Mouse (Mus musculus) stomach, embryonic 14.5 days (tissue): ENCODE data around the gene Shroom2. TPM values are rescaled to one million over a fixed set of nuclear protein-coding genes. Genes with fewer than 3 reads are reported as not detected.

ENCODE experiments used
- ATAC-seq: fragments of 200-750 bp; cut with Nextera tagmentation; 2 replicates; pipeline ENCODE4 v1.8.0; 2017; ENCODE audit warnings: low read depth, moderate TSS enrichment; ENCODE audit not compliant: insufficient number of reproducible peaks, insufficient read depth, low FRiP score
- H3K27ac ChIP-seq: fragments of 300-500 bp; sonication (generic); 2 replicates; pipeline ENCODE4 v1.5.1; 2014; ENCODE audit warnings: mild to moderate bottlenecking, low read length, moderate library complexity, mixed read lengths
- H3K27me3 ChIP-seq: fragments of 300-500 bp; sonication (generic); 2 replicates; pipeline ENCODE4 v1.6.1; 2014; ENCODE audit warnings: low read length, control low read depth, mixed read lengths; ENCODE audit not compliant: control insufficient read depth, insufficient read depth
- H3K36me3 ChIP-seq: fragments of 300-500 bp; sonication (generic); 2 replicates; pipeline ENCODE4 v1.6.1; 2014; ENCODE audit warnings: mild to moderate bottlenecking, control low read depth, low read length, moderate library complexity, mixed read lengths; ENCODE audit not compliant: control insufficient read depth, insufficient read depth
- H3K4me1 ChIP-seq: fragments of 300-500 bp; sonication (generic); 2 replicates; pipeline ENCODE4 v1.6.1; 2014; ENCODE audit warnings: low read length, control low read depth, mixed read lengths; ENCODE audit not compliant: control insufficient read depth, insufficient read depth
- H3K4me2 ChIP-seq: fragments of 300-500 bp; sonication (generic); replicated peaks from 2 replicates; pipeline ENCODE4 v1.6.1; 2014; ENCODE audit warnings: low read depth, low read length, control low read depth
- H3K4me3 ChIP-seq: fragments of 300-500 bp; sonication (generic); 2 replicates; pipeline ENCODE4 v1.5.1; 2014; ENCODE audit warnings: low read depth, low read length, control low read depth
- H3K9ac ChIP-seq: fragments of 300-500 bp; sonication (generic); replicated peaks from 2 replicates; pipeline ENCODE4 v1.6.1; 2014; ENCODE audit warnings: low read depth, mild to moderate bottlenecking, control low read depth, low read length, moderate library complexity, mixed read lengths
- H3K9me3 ChIP-seq: fragments of 300-500 bp; sonication (generic); 2 replicates; pipeline ENCODE4 v1.6.1; 2016; ENCODE audit warnings: low read depth, low read length, control low read depth; ENCODE audit not compliant: control insufficient read depth
- WGBS: fragments of 180-500 bp; shearing (Covaris S2); extraction: QIAGEN DNeasy Blood & Tissue Kit; methylation state at CpG from one replicate; pipeline ENCODE4 v1.1.7; 2014; 5-methylcytosine and 5-hydroxymethylcytosine counted together
- polyA plus RNA-seq: library from polyadenylated mRNA; unstranded; fragments of >200 nt; fragmentation: Nextera tagmentation; extraction: Ambion mirVana; gene quantifications from 2 replicates; pipeline ENCODE4 v1.2.1, GENCODE M21; 2014

Shroom2 gene
- polyA plus RNA-seq, 1 experiment from 2014 or later, result 9.6 TPM

- H3K27ac ChIP-seq, result no peak overlapping the region
- WGBS, result 55% methylated on average over 3 of the region's 3 CpGs
- no peak for ATAC-seq
These were observed 92.9 kb downstream of the Shroom2 start for GRCm38 (mm10) chrX:152676357-152676756.

GRCm38 (mm10) chrX:152673431-152673830 lies 95.8 kb downstream of the Shroom2 start:
- no peak for ATAC-seq
- no peak overlapping the region for H3K4me2 ChIP-seq
- no peaks in the 10 kb centered on the region for H3K9me3 ChIP-seq
- no peaks in the 10 kb centered on the region for H3K36me3 ChIP-seq
- no peaks in the 10 kb centered on the region for H3K27me3 ChIP-seq
- no peak overlapping the region for H3K9ac ChIP-seq
- H3K4me3 ChIP-seq, result no peak overlapping the region
- H3K4me1 ChIP-seq, result no peaks in the 10 kb centered on the region
- 88% methylated on average over 3 of the region's 3 CpGs for WGBS
- H3K27ac ChIP-seq, result no peak overlapping the region

More at GRCm38 (mm10) chrX:152676357-152676756, 92.9 kb downstream of the Shroom2 start:
- Histone ChIP-seq H3K4me1 (no peaks in the 10 kb centered on the region), H3K9me3 (no peaks in the 10 kb centered on the region), H3K27me3 (no peaks in the 10 kb centered on the region), H3K4me2 (no peak overlapping the region), H3K4me3 (no peak overlapping the region), H3K36me3 (no peaks in the 10 kb centered on the region), H3K9ac (no peak overlapping the region)

- 57% methylated on average over 4 of the region's 4 CpGs for WGBS
These were observed 111.8 kb downstream of the Shroom2 start for GRCm38 (mm10) chrX:152657363-152658036.

GRCm38 (mm10) chrX:152656609-152656939 lies 112.7 kb downstream of the Shroom2 start:
- H3K27me3 ChIP-seq, result no peaks in the 10 kb centered on the region

More at GRCm38 (mm10) chrX:152657363-152658036, 111.8 kb downstream of the Shroom2 start:
- Histone ChIP-seq H3K36me3 (no peaks in the 10 kb centered on the region), H3K27ac (no peak overlapping the region), H3K4me3 (no peak overlapping the region), H3K4me1 (no peaks in the 10 kb centered on the region), H3K9ac (no peak overlapping the region), H3K27me3 (no peaks in the 10 kb centered on the region), H3K4me2 (no peak overlapping the region), H3K9me3 (no peaks in the 10 kb centered on the region)
- ATAC-seq, result no peak

GRCm38 (mm10) chrX:152655796-152656608 lies 113.3 kb downstream of the Shroom2 start:
- 61% methylated on average over 8 of the region's 8 CpGs for WGBS
- H3K9me3 ChIP-seq, result no peaks in the 10 kb centered on the region
- ATAC-seq, result no peak; the same call in 1 of the 2 replicates
- no peak overlapping the region for H3K4me3 ChIP-seq
- H3K27ac ChIP-seq, result no peak overlapping the region
- no peaks in the 10 kb centered on the region for H3K27me3 ChIP-seq
- no peak overlapping the region for H3K9ac ChIP-seq
- H3K4me1 ChIP-seq, result no peaks in the 10 kb centered on the region
- H3K36me3 ChIP-seq, result no peaks in the 10 kb centered on the region
- H3K4me2 ChIP-seq, result no peak overlapping the region

More at GRCm38 (mm10) chrX:152656609-152656939, 112.7 kb downstream of the Shroom2 start:
- WGBS, result 72% methylated on average over 2 of the region's 2 CpGs
- Histone ChIP-seq H3K4me1 (no peaks in the 10 kb centered on the region), H3K4me3 (no peak overlapping the region), H3K9me3 (no peaks in the 10 kb centered on the region), H3K9ac (no peak overlapping the region), H3K27ac (no peak overlapping the region), H3K36me3 (no peaks in the 10 kb centered on the region), H3K4me2 (no peak overlapping the region)
- ATAC-seq, result no peak

- Histone ChIP-seq H3K4me2 (no peak overlapping the region), H3K27me3 (no peaks in the 10 kb centered on the region), H3K36me3 (no peaks in the 10 kb centered on the region), H3K4me3 (no peak overlapping the region), H3K27ac (no peak overlapping the region), H3K4me1 (no peaks in the 10 kb centered on the region), H3K9me3 (no peaks in the 10 kb centered on the region), H3K9ac (no peak overlapping the region)
- ATAC-seq, result no peak
- 85% methylated on average over 2 of the region's 2 CpGs for WGBS
These were observed 116.6 kb downstream of the Shroom2 start for GRCm38 (mm10) chrX:152652676-152653075.

GRCm38 (mm10) chrX:152644827-152645226 lies 124.4 kb downstream of the Shroom2 start:
- no peak overlapping the region for H3K4me2 ChIP-seq
- H3K4me3 ChIP-seq, result no peak overlapping the region
- H3K4me1 ChIP-seq, result no peaks in the 10 kb centered on the region
- 35% methylated on average over 4 of the region's 4 CpGs for WGBS
- H3K9me3 ChIP-seq, result no peaks in the 10 kb centered on the region
- no peak for ATAC-seq
- H3K36me3 ChIP-seq, result no peaks in the 10 kb centered on the region
- H3K9ac ChIP-seq, result no peak overlapping the region
- H3K27me3 ChIP-seq, result no peaks in the 10 kb centered on the region
- no peak overlapping the region for H3K27ac ChIP-seq

GRCm38 (mm10) chrX:152643679-152644638 lies 125.3 kb downstream of the Shroom2 start:
- H3K27me3 ChIP-seq, result no peaks in the 10 kb centered on the region
- H3K9me3 ChIP-seq, result no peaks in the 10 kb centered on the region
- no peak overlapping the region for H3K4me2 ChIP-seq
- H3K4me3 ChIP-seq, result no peak overlapping the region
- H3K4me1 ChIP-seq, result no peaks in the 10 kb centered on the region
- H3K9ac ChIP-seq, result no peak overlapping the region
- ATAC-seq, result no peak
- H3K27ac ChIP-seq, result no peak overlapping the region
- H3K36me3 ChIP-seq, result no peaks in the 10 kb centered on the region
- WGBS, result 47% methylated on average over 11 of the region's 11 CpGs
